Mouse (Mus musculus) embryonic facial prominence, embryonic 14.5 days (tissue): ENCODE results near the gene Xrn1. TPM values are rescaled to one million over a fixed set of nuclear protein-coding genes. Genes with fewer than 3 reads are reported as not detected.

Experiments used
- ATAC-seq: fragments of 200-750 bp; cut with Nextera tagmentation; 2 replicates; pipeline ENCODE4 v1.8.0; 2017; ENCODE audit warnings: low read depth, moderate number of reproducible peaks, moderate TSS enrichment
- DNase-seq: peaks from one replicate; pipeline ENCODE4 v3.0.0-alpha.2; 2015; ENCODE audit warnings: low spot score
- H3K27ac ChIP-seq: fragments of 300-500 bp; sonication (generic); replicated peaks from 2 replicates; pipeline ENCODE4 v1.5.1; 2014; ENCODE audit warnings: low read depth, mild to moderate bottlenecking, low read length, moderate library complexity
- H3K27me3 ChIP-seq: fragments of 300-500 bp; sonication (generic); replicated peaks from 2 replicates; pipeline ENCODE4 v1.6.1; 2014; ENCODE audit warnings: low read length; ENCODE audit not compliant: control insufficient read depth, insufficient read depth
- H3K36me3 ChIP-seq: fragments of 300-500 bp; sonication (generic); 2 replicates; pipeline ENCODE4 v1.6.1; 2014; ENCODE audit warnings: low read length, mixed read lengths; ENCODE audit not compliant: control insufficient read depth, insufficient read depth
- H3K4me1 ChIP-seq: fragments of 300-500 bp; sonication (generic); 2 replicates; pipeline ENCODE4 v1.6.1; 2014; ENCODE audit warnings: antibody characterized with exemption, low read length; ENCODE audit not compliant: control insufficient read depth, insufficient read depth
- H3K4me2 ChIP-seq: fragments of 300-500 bp; sonication (generic); 2 replicates; pipeline ENCODE4 v1.6.1; 2014; ENCODE audit warnings: low read depth, mild to moderate bottlenecking, low read length, moderate library complexity, mixed read lengths
- H3K4me3 ChIP-seq: fragments of 300-500 bp; sonication (generic); 2 replicates; pipeline ENCODE4 v1.5.1; 2014; ENCODE audit warnings: low read depth, mild to moderate bottlenecking, low read length
- H3K9ac ChIP-seq: fragments of 300-500 bp; sonication (generic); 2 replicates; pipeline ENCODE4 v1.6.1; 2014; ENCODE audit warnings: low read depth, mild to moderate bottlenecking, low read length, moderate library complexity, mixed read lengths
- H3K9me3 ChIP-seq: fragments of 300-500 bp; sonication (generic); 2 replicates; pipeline ENCODE4 v1.6.1; 2016; ENCODE audit warnings: low read length; ENCODE audit not compliant: control insufficient read depth
- WGBS: fragments of 180-500 bp; shearing (Covaris S2); extraction: QIAGEN DNeasy Blood & Tissue Kit; methylation state at CpG from one replicate; pipeline ENCODE4 v1.1.7; 2014; 5-methylcytosine and 5-hydroxymethylcytosine counted together
- polyA plus RNA-seq: library from polyadenylated mRNA; unstranded; fragments of >200 nt; fragmentation: Nextera tagmentation; extraction: Ambion mirVana; gene quantifications from 2 replicates; pipeline ENCODE4 v1.2.1, GENCODE M21; 2014

Xrn1 gene
- polyA plus RNA-seq, 1 experiment from 2014 or later: 15.1 TPM

DNA sequence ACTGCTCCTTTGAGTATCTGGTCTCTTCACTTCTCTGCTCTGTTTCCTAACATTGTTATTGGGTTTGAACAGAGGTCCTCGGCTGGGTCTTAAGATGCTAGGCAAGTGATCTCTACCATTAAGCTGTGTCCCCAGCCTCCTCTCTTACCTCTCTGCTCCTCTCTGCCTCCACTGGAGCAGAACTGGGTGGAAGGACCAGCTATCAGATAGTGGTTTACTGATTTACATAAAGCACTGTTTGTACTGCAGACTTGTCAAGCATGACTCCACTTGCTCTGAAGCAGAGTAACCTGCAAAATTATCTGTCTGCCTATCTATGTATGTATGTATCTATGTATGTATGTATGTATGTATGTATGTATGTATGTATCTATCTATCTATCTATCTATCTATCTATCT lies 138.7 kb downstream of the Xrn1 start:
- Histone ChIP-seq H3K9ac (no peak overlapping the region), H3K36me3 (no peaks in the 10 kb centered on the region), H3K4me1 (no peaks in the 10 kb centered on the region), H3K27ac (no peak overlapping the region), H3K4me3 (no peak overlapping the region), H3K27me3 (no peaks in the 10 kb centered on the region), H3K4me2 (no peak overlapping the region), H3K9me3 (peaks cover 12% of the 10 kb centered on the region)
- no peak for ATAC-seq
- no peak for DNase-seq
- 97% methylated on average over 1 of the region's 1 CpGs for WGBS

- Histone ChIP-seq H3K27ac (no peak overlapping the region), H3K4me3 (no peak overlapping the region), H3K9me3 (peaks cover 19% of the 10 kb centered on the region), H3K9ac (no peak overlapping the region), H3K27me3 (no peaks in the 10 kb centered on the region), H3K4me1 (no peaks in the 10 kb centered on the region), H3K4me2 (no peak overlapping the region), H3K36me3 (no peaks in the 10 kb centered on the region)
- DNase-seq: no peak
- ATAC-seq: no peak
- 64% methylated on average over 1 of the region's 1 CpGs for WGBS
These were observed 139.8 kb downstream of the Xrn1 start for GRCm38 (mm10) chr9:96094341-96094740.

DNA sequence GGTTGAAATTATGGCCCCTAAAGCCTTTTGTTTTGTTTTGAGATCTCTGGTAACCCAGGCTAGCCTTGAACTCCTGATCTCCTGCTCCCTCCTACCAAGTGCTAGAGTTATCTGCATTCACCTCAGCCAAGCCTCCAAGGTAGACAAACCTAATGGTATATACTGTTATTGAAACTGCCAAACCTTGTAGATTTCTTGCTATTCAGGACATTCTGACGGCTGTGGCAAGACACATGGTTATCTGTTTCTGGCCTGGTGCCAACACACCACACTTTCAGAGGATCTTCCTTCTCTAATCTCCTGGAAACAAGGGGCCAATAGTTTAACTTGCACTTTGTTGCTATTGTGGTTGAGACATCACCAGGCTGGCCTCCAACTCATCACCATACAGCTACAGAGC lies 140.6 kb downstream of the Xrn1 start:
- 73% methylated on average over 1 of the region's 1 CpGs for WGBS

DNA sequence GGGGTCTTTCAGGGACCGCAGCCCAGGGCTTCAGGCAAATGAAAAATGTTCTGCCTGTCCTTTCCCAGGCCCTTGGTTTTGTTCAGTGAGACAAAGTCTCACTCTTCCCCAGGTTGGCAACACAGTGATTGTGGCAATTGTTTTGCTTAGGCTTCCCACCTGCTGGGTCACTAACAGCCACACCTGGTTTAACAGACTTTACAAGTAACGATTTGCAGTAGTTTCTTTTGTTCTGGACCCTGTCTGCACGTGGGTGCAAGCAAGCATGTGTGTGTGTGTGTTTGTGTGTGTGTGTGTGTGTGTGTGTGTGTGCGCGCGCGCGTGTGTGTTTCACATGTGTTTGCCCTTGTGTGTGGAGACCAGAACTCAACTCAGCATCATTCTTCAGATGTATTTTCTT lies 148.3 kb downstream of the Xrn1 start:
- Histone ChIP-seq H3K9ac (no peak overlapping the region), H3K9me3 (peaks cover 16% of the 10 kb centered on the region), H3K4me3 (no peak overlapping the region), H3K36me3 (no peaks in the 10 kb centered on the region), H3K4me2 (no peak overlapping the region), H3K4me1 (no peaks in the 10 kb centered on the region), H3K27ac (no peak overlapping the region), H3K27me3 (no peaks in the 10 kb centered on the region)
- DNase-seq: no peak
- 84% methylated on average over 8 of the region's 8 CpGs for WGBS
- ATAC-seq: no peak

More for the DNA sequence above, 140.6 kb downstream of the Xrn1 start:
- H3K9ac ChIP-seq: no peak overlapping the region
- ATAC-seq (no peak), DNase-seq (no peak)
- no peaks in the 10 kb centered on the region for H3K4me1 ChIP-seq
- H3K9me3 ChIP-seq: peaks cover 28% of the 10 kb centered on the region
- no peaks in the 10 kb centered on the region for H3K36me3 ChIP-seq
- no peak overlapping the region for H3K4me2 ChIP-seq
- no peaks in the 10 kb centered on the region for H3K27me3 ChIP-seq
- no peak overlapping the region for H3K4me3 ChIP-seq
- H3K27ac ChIP-seq: no peak overlapping the region

Other genes with a start within 250 kb of the Xrn1 start
- gene Trpc1, start 204.4 kb upstream of the Xrn1 start, polyA plus RNA-seq: 3.0 and 3.9 TPM in 2 replicates
- gene Pls1, start 109.4 kb upstream of the Xrn1 start, polyA plus RNA-seq: 5.5 and 6.4 TPM in 2 replicates
- gene Atr, start 97.2 kb upstream of the Xrn1 start, polyA plus RNA-seq: 14.0 and 14.8 TPM in 2 replicates
- gene Gk5, start 164.6 kb downstream of the Xrn1 start, polyA plus RNA-seq: 7.4 and 8.0 TPM in 2 replicates
- 30.8 and 39.7 TPM in 2 replicates for gene Tfdp2, start 241.5 kb downstream of the Xrn1 start, polyA plus RNA-seq